ENCODE assay signal across 14 mouse cellular contexts in genomic region chr7:84055961-84056629, GRCm38 (mm10). TPM values are rescaled to one million over a fixed set of nuclear protein-coding genes. Genes with fewer than 3 reads are reported as not detected.
DNase-seq lines count a peak whose midpoint lies in the region; ATAC-seq and TF ChIP-seq lines count a peak whose summit lies in the region.
"Had no signal": no experiment of that assay in that cellular context is flagged by ENCODE, and none has a peak within 500 bp of the region (broad histone marks: within the 10 kb centered on the region; RNA-seq: fewer than 3 reads in every experiment).

No protein-coding gene starts in this region.

- H3K4me3 ChIP-seq in layer of hippocampus, adult 2 months, result no peak overlapping the region
- no peak overlapping the region for H3K4me3 ChIP-seq in intestine, postnatal 0 days (ENCODE audit: low read depth, low read length)
- no peak overlapping the region for H3K4me3 ChIP-seq in kidney, embryonic 14.5 days (ENCODE audit: low read length)
- H3K4me3 ChIP-seq in liver, postnatal 0 days (ENCODE audit: low read depth, low read length), result no peak overlapping the region
- H3K4me3 ChIP-seq: forebrain, embryonic 12.5 days; hindbrain, embryonic 15.5 days; liver, embryonic 15.5 days; myocyte had no signal

- H3K27ac ChIP-seq in layer of hippocampus, adult 2 months, result 0 out of 2 replicates have a peak overlapping the region, but pooled peaks have one; percentile 8
- H3K27ac ChIP-seq in intestine, postnatal 0 days (ENCODE audit: low read depth, low read length), result no peak overlapping the region
- peak overlapping the region; percentile 47; the same call in 1 of the 2 replicates for H3K27ac ChIP-seq in kidney, embryonic 14.5 days (ENCODE audit: low read depth, low read length)
- no peak overlapping the region for H3K27ac ChIP-seq in liver, postnatal 0 days (ENCODE audit: low read depth)
- H3K27ac ChIP-seq: forebrain, embryonic 12.5 days; hindbrain, embryonic 15.5 days; liver, embryonic 15.5 days had no signal

- DNase-seq in layer of hippocampus, adult 2 months (ENCODE audit: low spot score in 2 of 2), result no peak
- DNase-seq in layer of hippocampus, adult 9-10 months (ENCODE audit: low spot score), result no peak
- peak; percentile 30 for DNase-seq in liver, postnatal 0 days
- DNase-seq in c-Kit-positive CD71-positive TER-119-positive erythroid progenitor cells, embryonic 14.5 days (ENCODE audit: low spot score), result no peak
- no peak for DNase-seq in thymus, postnatal 36 days
- DNase-seq: heart, adult 18-20 months had no signal

- no peaks in the 10 kb centered on the region for H3K27me3 ChIP-seq in intestine, postnatal 0 days (replicated peaks; ENCODE audit: control insufficient read depth, insufficient read depth, low read length)
- H3K27me3 ChIP-seq in kidney, embryonic 14.5 days (ENCODE audit: control insufficient read depth, insufficient read depth, low read length), result no peaks in the 10 kb centered on the region
- H3K27me3 ChIP-seq in liver, postnatal 0 days (ENCODE audit: insufficient read depth, low read length), result no peaks in the 10 kb centered on the region
- H3K27me3 ChIP-seq: forebrain, embryonic 12.5 days; hindbrain, embryonic 15.5 days; liver, embryonic 15.5 days had no signal

- no peaks in the 10 kb centered on the region for H3K36me3 ChIP-seq in intestine, postnatal 0 days (ENCODE audit: control insufficient read depth, insufficient read depth)
- H3K36me3 ChIP-seq in kidney, embryonic 14.5 days (ENCODE audit: control insufficient read depth, insufficient read depth, low read length), result no peaks in the 10 kb centered on the region
- no peaks in the 10 kb centered on the region for H3K36me3 ChIP-seq in liver, postnatal 0 days (replicated peaks; ENCODE audit: insufficient read depth, low read length)
- H3K36me3 ChIP-seq: forebrain, embryonic 12.5 days; G1E; hindbrain, embryonic 15.5 days; liver, embryonic 15.5 days had no signal

- TF ChIP-seq CTCF in layer of hippocampus, adult 2 months (conservative IDR thresholded peaks at IDR 0.05), result no peak
- TF ChIP-seq CTCF in intestine, postnatal 0 days (IDR thresholded peaks at IDR 0.05; ENCODE audit: low read depth), result 0 out of 2 replicates have a peak, but pooled peaks have one; percentile 6
- TF ChIP-seq CTCF in liver, postnatal 0 days (IDR thresholded peaks at IDR 0.05; ENCODE audit: low read depth), result no peak

- no peak overlapping the region for H3K9ac ChIP-seq in intestine, postnatal 0 days (ENCODE audit: low read depth, low read length)
- no peak overlapping the region for H3K9ac ChIP-seq in kidney, embryonic 14.5 days (ENCODE audit: low read depth, low read length)
- no peak overlapping the region for H3K9ac ChIP-seq in liver, postnatal 0 days (replicated peaks)
- H3K9ac ChIP-seq: forebrain, embryonic 12.5 days; hindbrain, embryonic 15.5 days; liver, embryonic 15.5 days had no signal

- no peak for TF ChIP-seq EP300 in liver, postnatal 0 days (IDR thresholded peaks at IDR 0.05; ENCODE audit: low read depth)

- no peaks in the 10 kb centered on the region for H3K9me3 ChIP-seq in intestine, postnatal 0 days (ENCODE audit: control insufficient read depth)
- no peaks in the 10 kb centered on the region for H3K9me3 ChIP-seq in kidney, embryonic 14.5 days (ENCODE audit: control insufficient read depth, low read length)
- H3K9me3 ChIP-seq in liver, postnatal 0 days (ENCODE audit: low read length), result no peaks in the 10 kb centered on the region
- H3K9me3 ChIP-seq: forebrain, embryonic 12.5 days; G1E; hindbrain, embryonic 15.5 days; liver, embryonic 15.5 days had no signal

- H3K4me1 ChIP-seq in intestine, postnatal 0 days (replicated peaks; ENCODE audit: control insufficient read depth, insufficient read depth, low read length), result 0 out of 2 replicates have a peak, but pooled peaks cover 4% of the 10 kb centered on the region
- 0 out of 2 replicates have a peak, but pooled peaks cover 5% of the 10 kb centered on the region for H3K4me1 ChIP-seq in kidney, embryonic 14.5 days (ENCODE audit: control insufficient read depth, insufficient read depth, low read length)
- H3K4me1 ChIP-seq in liver, postnatal 0 days (ENCODE audit: insufficient read depth), result no peaks in the 10 kb centered on the region
- H3K4me1 ChIP-seq: forebrain, embryonic 12.5 days; hindbrain, embryonic 15.5 days; liver, embryonic 15.5 days had no signal

- 49% methylated on average over 7 of the region's 7 CpGs for WGBS in intestine, postnatal 0 days
- 53% methylated on average over 7 of the region's 7 CpGs for WGBS in kidney, embryonic 14.5 days
- WGBS in liver, postnatal 0 days (ENCODE audit: insufficient replicate concordance), result 59% methylated on average over 7 of the region's 7 CpGs

- peak; percentile 95 for ATAC-seq in intestine, postnatal 0 days
- peak; percentile 73; the same call in 1 of the 2 replicates for ATAC-seq in kidney, embryonic 14.5 days (ENCODE audit: low FRiP score, low TSS enrichment)
- ATAC-seq in liver, postnatal 0 days, result peak; percentile 36; the same call in 1 of the 2 replicates

- 0 out of 2 replicates have a peak overlapping the region, but pooled peaks have one; percentile 21 for H3K4me2 ChIP-seq in intestine, postnatal 0 days (replicated peaks; ENCODE audit: low read depth)
- H3K4me2 ChIP-seq in kidney, embryonic 14.5 days (replicated peaks; ENCODE audit: low read depth, low read length), result no peak overlapping the region
- no peak overlapping the region for H3K4me2 ChIP-seq in liver, postnatal 0 days (ENCODE audit: low read depth, low read length)
- H3K4me2 ChIP-seq: forebrain, embryonic 12.5 days; hindbrain, embryonic 15.5 days; liver, embryonic 15.5 days had no signal

RNA-seq across cellular contexts. Expression of gene Cemip, which starts 30.2 kb away (rescaled TPM):
- 10 to 100 TPM; 21.1 to 26.1 TPM for total RNA-seq in layer of hippocampus, adult 2 months (2021)
- 0.48 and 0.53 TPM in 2 replicates for polyA plus RNA-seq in intestine, postnatal 0 days (2015; fragmentation: Nextera tagmentation; extraction: Ambion mirVana)
- 0.16 and 0.36 TPM in 2 replicates for polyA plus RNA-seq in kidney, embryonic 14.5 days (2014; fragmentation: Nextera tagmentation; extraction: Ambion mirVana)
- not detected in 2 replicates for polyA plus RNA-seq in liver, postnatal 0 days (2015; fragmentation: Nextera tagmentation; extraction: Ambion mirVana)
- polyA plus RNA-seq: G1E; thymus, postnatal 0 days had no signal

Comparison
In these comparisons a context has a peak if more than half of its experiments do, and no peak if none do; other contexts are left out.
1. H3K27ac ChIP-seq: peak in layer of hippocampus, adult 2 months (single experiment) and kidney, embryonic 14.5 days (single experiment); none in intestine, postnatal 0 days (single experiment) and liver, postnatal 0 days (single experiment).
2. ATAC-seq: peak in every context shown above with its lines; median percentile 95 in intestine, postnatal 0 days; 73 in kidney, embryonic 14.5 days; 36 in liver, postnatal 0 days.